Mouse (Mus musculus) limb, embryonic 15.5 days (tissue): ENCODE measurements around the gene Pcp4l1. TPM values are rescaled to one million over a fixed set of nuclear protein-coding genes. Genes with fewer than 3 reads are reported as not detected.
A peak's percentile ranks its signal among the peaks of the same experiment; 100 is the strongest.

Experiments
- ATAC-seq: fragments of 200-750 bp; cut with Nextera tagmentation; 2 replicates; pipeline ENCODE4 v1.8.0; 2017; ENCODE audit warnings: low read depth, moderate TSS enrichment; ENCODE audit not compliant: insufficient number of reproducible peaks, low FRiP score, low TSS enrichment
- H3K27ac ChIP-seq: fragments of 300-500 bp; sonication (generic); 2 replicates; pipeline ENCODE4 v1.5.1; 2015; ENCODE audit warnings: moderate library complexity, mild to moderate bottlenecking, inconsistent platforms
- H3K27me3 ChIP-seq: fragments of 300-500 bp; sonication (generic); 2 replicates; pipeline ENCODE4 v1.6.1; 2015; ENCODE audit warnings: inconsistent platforms
- H3K36me3 ChIP-seq: fragments of 300-500 bp; sonication (generic); 2 replicates; pipeline ENCODE4 v1.6.1; 2015; ENCODE audit warnings: inconsistent platforms
- H3K4me1 ChIP-seq: fragments of 300-500 bp; sonication (generic); 2 replicates; pipeline ENCODE4 v1.6.1; 2015; ENCODE audit warnings: inconsistent platforms
- H3K4me2 ChIP-seq: fragments of 300-500 bp; sonication (generic); 2 replicates; pipeline ENCODE4 v1.6.1; 2015; ENCODE audit warnings: mild to moderate bottlenecking, inconsistent platforms
- H3K4me3 ChIP-seq: fragments of 300-500 bp; sonication (generic); 2 replicates; pipeline ENCODE4 v1.5.1; 2015; ENCODE audit warnings: mild to moderate bottlenecking, inconsistent platforms
- H3K9ac ChIP-seq: fragments of 300-500 bp; sonication (generic); 2 replicates; pipeline ENCODE4 v1.6.1; 2015; ENCODE audit warnings: inconsistent platforms
- H3K9me3 ChIP-seq: fragments of 300-500 bp; sonication (generic); 2 replicates; pipeline ENCODE4 v1.6.1; 2016; ENCODE audit warnings: inconsistent platforms
- WGBS: fragments of 180-500 bp; shearing (Covaris S2); methylation state at CpG from one replicate; pipeline ENCODE4 v1.1.7; 2015; 5-methylcytosine and 5-hydroxymethylcytosine counted together
- polyA plus RNA-seq: library from polyadenylated mRNA; unstranded; fragments of >200 nt; fragmentation: Nextera tagmentation; extraction: Ambion mirVana; gene quantifications from 2 replicates; pipeline ENCODE4 v1.2.1, GENCODE M21; 2015

Gene Pcp4l1
- polyA plus RNA-seq, 1 experiment from 2014 or later, result 5.8 TPM

DNA sequence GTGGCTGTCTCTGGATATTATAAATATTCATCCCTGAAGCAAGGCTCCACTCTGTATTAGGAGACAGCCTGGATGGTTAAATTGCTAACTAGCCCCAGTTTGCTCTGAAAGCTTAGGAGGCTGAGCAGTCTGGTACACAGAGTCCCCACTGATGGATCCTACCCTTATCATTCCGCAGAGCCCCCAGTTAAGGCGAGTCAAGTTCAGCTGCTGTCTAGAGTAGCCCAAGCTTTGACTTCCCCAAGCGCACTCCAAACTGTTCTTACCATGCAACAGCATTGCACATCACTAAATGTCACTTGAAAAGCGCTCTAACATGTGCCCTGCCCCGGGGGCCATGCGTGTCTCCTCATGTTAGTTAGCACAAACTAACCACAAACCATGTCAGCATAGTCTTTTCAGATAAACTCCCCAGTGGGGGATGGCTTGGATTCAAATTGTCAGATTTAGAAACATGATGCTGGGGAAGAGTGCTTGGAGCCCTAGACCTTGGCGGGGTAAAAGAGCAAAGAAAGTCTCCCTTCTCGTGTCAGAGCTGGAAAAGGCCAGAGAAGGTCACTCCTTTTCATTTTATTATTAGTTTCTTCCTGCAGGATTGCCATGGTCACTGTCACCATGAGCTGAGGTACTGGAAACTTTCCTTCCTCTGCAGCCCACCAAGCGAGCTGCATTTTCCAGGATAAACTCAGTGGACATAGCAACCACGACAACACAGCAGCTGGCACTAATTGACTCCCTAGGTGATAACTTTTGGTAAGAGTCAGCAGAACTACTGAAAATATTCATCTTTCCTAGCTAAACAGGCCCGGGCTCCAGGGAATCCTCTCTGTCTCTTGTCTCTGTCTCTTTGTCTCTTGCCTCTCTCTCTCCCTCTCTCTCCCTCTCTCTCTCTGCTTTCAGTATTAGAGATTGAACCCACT, 1.9 kb downstream of the Pcp4l1 start:
- 23% methylated on average over 11 of the region's 11 CpGs for WGBS
- ATAC-seq, result no peak
- no peak overlapping the region for H3K9ac ChIP-seq
- peaks cover 33% of the 10 kb centered on the region for H3K4me1 ChIP-seq
- no peak overlapping the region for H3K4me2 ChIP-seq
- no peaks in the 10 kb centered on the region for H3K9me3 ChIP-seq
- H3K27ac ChIP-seq, result no peak overlapping the region
- no peaks in the 10 kb centered on the region for H3K36me3 ChIP-seq
- H3K27me3 ChIP-seq, result peaks cover 56% of the 10 kb centered on the region
- no peak overlapping the region for H3K4me3 ChIP-seq

DNA sequence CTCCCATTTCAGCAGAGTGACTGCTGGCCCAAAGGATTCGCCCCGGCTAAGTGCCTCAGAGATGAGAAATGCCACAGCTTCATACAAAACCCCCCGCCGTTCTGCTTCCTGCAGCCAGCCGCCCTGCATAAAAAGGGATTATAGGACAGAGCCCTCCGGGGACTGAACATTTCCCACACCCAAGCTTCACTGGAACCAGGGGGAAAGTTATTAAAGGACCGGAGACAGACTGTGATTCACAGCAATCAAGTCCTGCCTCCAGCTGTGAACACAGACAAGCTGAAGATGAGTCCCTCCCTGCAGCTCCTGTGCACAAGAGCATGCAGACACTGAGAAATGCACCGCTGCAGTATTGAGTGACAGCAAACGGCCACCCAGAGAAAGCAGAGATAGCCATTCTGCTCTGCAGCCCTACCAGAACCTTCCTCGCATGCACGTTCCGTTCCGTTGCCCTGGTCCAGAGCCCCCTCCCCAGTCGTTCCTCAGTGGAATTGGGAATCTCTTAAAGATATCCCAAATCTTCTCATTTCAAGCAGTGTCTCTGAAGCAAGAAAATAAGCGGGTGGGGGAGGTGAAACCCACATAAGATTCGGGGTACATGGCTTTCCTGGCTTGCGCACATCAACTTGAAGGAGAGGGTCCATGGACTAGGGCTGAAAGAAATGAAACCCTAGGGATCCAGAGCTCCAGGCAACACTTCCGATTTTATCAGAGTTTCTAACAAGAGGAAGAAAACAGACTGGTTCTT, 2.8 kb downstream of the Pcp4l1 start:
- peaks cover 40% of the 10 kb centered on the region for H3K4me1 ChIP-seq
- WGBS, result 4% methylated on average over 18 of the region's 18 CpGs
- H3K4me2 ChIP-seq, result peak overlapping the region; percentile 34
- H3K27ac ChIP-seq, result no peak overlapping the region
- H3K27me3 ChIP-seq, result peaks cover 56% of the 10 kb centered on the region
- H3K4me3 ChIP-seq, result peak overlapping the region; percentile 8; the same call in 1 of the 2 replicates
- no peaks in the 10 kb centered on the region for H3K36me3 ChIP-seq
- no peaks in the 10 kb centered on the region for H3K9me3 ChIP-seq
- no peak for ATAC-seq
- no peak overlapping the region for H3K9ac ChIP-seq

DNA sequence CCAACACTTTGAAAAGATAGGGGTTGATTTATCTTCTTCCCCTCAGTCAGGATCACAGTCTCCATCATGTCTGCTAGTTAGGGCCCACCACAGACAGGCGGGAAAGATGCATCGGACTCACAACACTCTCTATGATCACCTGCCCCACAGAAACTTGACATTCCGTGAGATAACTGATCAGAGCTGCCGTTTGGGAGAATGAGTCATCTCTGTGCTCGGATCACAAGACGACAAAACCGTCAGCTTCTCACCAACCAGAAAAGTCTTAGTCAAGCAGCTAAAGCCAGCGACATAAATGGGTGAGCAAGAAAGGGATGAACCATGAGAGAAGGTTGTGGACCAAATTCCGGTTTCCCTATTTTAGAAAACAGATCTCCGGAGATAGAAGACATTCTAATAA, 3.8 kb downstream of the Pcp4l1 start:
- Histone ChIP-seq H3K27me3 (peaks cover 52% of the 10 kb centered on the region), H3K9ac (no peak overlapping the region), H3K36me3 (no peaks in the 10 kb centered on the region), H3K4me1 (peaks cover 42% of the 10 kb centered on the region), H3K27ac (no peak overlapping the region), H3K4me2 (no peak overlapping the region), H3K4me3 (no peak overlapping the region), H3K9me3 (no peaks in the 10 kb centered on the region)
- no peak for ATAC-seq
- WGBS, result 47% methylated on average over 10 of the region's 10 CpGs

DNA sequence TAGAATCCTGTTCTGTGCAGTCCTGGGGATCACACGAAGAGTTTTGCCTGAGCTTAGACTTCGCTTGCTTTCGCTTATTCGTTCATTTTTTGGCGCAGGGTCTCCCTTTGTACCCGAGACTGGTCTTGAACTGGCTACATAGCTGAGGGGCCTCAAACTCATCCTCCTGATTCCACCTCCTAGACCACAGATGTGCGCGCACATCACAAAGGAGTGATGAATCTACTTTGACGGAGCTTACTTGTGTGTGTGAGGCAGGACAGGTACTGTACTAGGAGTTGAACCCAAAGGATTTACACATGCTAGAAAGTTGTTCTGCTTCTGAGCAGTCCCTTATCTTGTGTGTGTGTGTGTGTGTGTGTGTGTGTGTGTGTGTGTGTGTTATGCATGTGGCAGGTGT, 5.2 kb downstream of the Pcp4l1 start:
- no peak for ATAC-seq
- Histone ChIP-seq H3K4me1 (peaks cover 40% of the 10 kb centered on the region), H3K27ac (no peak overlapping the region), H3K4me2 (no peak overlapping the region), H3K4me3 (no peak overlapping the region), H3K36me3 (no peaks in the 10 kb centered on the region), H3K9ac (no peak overlapping the region), H3K27me3 (peaks cover 42% of the 10 kb centered on the region), H3K9me3 (no peaks in the 10 kb centered on the region)
- 93% methylated on average over 9 of the region's 9 CpGs for WGBS

DNA sequence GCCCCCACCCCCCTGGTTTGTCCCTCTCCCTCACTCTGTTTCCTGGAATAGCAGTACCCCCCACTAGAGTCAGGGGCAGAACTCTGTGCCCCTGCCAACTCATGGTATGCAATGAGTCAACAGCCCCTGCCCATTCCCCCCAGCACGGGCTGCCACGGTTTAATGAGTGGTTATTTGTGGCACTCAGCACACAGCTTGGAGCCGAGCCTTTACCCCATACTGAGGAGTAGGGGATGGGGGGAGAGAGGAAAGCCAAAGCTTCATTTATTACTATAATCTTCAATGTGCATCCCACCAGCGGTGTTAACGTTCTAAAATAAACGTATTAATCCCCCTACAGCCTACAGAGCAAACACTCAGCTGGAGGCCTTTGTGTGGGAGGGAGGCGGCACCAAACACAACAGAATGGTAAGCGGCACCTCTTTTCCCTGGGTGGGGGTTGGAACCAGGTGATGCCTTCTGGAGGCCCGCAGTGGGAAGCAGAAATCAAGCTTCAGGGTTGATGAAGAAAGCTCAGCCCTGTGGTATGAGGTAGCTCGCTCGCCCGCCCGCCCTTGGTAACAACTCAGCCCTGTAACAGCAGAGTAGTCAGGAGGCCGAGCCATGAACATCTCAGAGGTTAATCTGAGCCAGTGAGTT, 6.5 kb downstream of the Pcp4l1 start:
- ATAC-seq, result peak; percentile 75
- 48% methylated on average over 14 of the region's 14 CpGs for WGBS
- no peaks in the 10 kb centered on the region for H3K36me3 ChIP-seq
- H3K4me1 ChIP-seq, result peaks cover 38% of the 10 kb centered on the region
- H3K4me2 ChIP-seq, result 0 out of 2 replicates have a peak overlapping the region, but pooled peaks have one; percentile 7
- no peaks in the 10 kb centered on the region for H3K9me3 ChIP-seq
- H3K9ac ChIP-seq, result no peak overlapping the region
- H3K27me3 ChIP-seq, result peaks cover 29% of the 10 kb centered on the region
- no peak overlapping the region for H3K4me3 ChIP-seq
- no peak overlapping the region for H3K27ac ChIP-seq

DNA sequence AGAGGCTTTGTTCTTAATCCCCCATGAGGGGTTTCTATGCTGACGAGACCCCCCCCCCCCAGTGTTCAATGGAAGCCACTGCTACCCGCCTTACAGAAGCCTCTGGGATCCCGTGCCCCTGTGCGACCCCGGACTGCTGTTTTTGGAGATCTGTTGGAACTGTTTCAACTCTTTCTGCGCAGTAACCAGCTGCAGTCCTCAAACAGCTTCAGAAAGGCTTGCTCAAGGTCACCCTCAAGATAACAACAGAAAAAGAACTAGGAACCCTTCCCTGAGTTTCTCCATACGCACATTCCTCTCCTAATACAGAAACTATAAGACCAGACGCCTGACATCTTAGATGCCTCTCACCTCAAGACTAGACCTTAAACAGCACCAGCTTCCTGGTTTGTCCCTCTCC, 7.0 kb downstream of the Pcp4l1 start:
- WGBS, result 29% methylated on average over 8 of the region's 8 CpGs
- Histone ChIP-seq H3K27me3 (peaks cover 24% of the 10 kb centered on the region), H3K4me1 (peaks cover 36% of the 10 kb centered on the region), H3K9me3 (no peaks in the 10 kb centered on the region), H3K9ac (no peak overlapping the region), H3K4me2 (0 out of 2 replicates have a peak overlapping the region, but pooled peaks have one; percentile 7), H3K27ac (no peak overlapping the region), H3K4me3 (no peak overlapping the region), H3K36me3 (no peaks in the 10 kb centered on the region)
- ATAC-seq, result no peak

DNA sequence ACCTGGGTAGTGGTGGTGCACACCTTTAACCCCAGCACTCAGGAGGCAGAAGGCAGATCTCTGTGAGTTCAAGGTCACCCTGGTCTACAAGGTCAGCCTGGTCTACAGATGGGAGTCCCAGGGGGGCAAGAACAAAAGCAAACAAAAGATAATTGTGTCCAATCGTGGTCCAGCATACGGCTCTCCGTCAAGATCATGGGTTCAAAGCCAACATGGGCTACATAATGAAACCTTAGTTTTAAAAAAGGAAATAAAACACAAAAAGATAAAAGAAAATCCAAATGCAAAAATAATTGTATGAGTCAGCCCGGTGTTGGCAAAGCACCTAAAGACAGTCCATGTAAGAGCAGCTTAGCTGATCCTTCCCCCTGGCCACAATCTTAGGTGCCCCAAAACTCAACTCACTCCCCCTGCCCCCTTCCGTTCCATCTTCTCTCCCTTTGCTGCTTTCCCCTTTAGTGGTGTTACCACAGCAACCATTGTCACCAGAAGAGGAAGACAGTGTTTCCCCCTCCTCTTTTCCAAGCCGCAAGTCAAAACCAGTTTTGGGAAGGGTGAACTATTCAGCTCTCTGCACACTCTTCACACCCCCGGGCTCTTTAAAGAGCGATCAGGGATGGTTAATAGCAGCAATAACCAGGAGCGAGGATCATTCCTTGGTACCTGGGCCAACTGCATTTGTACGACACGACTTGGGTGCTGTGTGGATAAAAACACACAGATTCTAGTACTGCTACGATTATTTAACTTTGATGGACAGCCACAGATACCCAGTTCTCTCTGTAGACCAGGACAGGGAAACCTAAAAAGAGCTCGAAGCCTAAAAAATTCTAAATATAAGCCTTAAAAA, 8.0 kb downstream of the Pcp4l1 start:
- Histone ChIP-seq H3K4me1 (peaks cover 26% of the 10 kb centered on the region), H3K9me3 (no peaks in the 10 kb centered on the region), H3K9ac (no peak overlapping the region), H3K4me2 (no peak overlapping the region), H3K4me3 (no peak overlapping the region), H3K27me3 (peaks cover 14% of the 10 kb centered on the region), H3K27ac (no peak overlapping the region), H3K36me3 (no peaks in the 10 kb centered on the region)
- ATAC-seq, result no peak
- 61% methylated on average over 13 of the region's 13 CpGs for WGBS

DNA sequence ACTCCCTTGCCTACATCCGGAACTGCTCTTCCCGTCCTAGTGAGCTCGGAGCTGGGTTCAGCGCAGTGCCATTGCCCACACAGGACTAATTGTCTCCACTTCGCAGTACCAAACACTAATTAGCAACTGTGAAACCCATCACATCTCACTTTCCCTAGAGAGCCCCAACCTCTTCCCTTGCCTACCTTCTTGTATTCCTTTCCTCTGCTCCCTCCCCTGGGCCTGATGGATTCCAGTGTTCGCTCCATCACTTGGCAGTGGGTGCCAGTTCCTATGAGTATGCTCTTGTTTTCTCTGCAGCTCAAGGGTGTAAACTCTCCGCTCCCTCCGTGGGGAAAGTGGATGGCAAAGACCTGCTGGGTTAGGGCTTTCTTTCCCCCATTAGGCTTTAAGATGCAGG, 10.4 kb downstream of the Pcp4l1 start:
- Histone ChIP-seq H3K27ac (no peak overlapping the region), H3K4me3 (no peak overlapping the region), H3K9ac (no peak overlapping the region), H3K36me3 (no peaks in the 10 kb centered on the region), H3K4me2 (no peak overlapping the region), H3K4me1 (peaks cover 22% of the 10 kb centered on the region), H3K27me3 (no peaks in the 10 kb centered on the region), H3K9me3 (no peaks in the 10 kb centered on the region)
- WGBS, result 54% methylated on average over 8 of the region's 8 CpGs
- no peak for ATAC-seq

DNA sequence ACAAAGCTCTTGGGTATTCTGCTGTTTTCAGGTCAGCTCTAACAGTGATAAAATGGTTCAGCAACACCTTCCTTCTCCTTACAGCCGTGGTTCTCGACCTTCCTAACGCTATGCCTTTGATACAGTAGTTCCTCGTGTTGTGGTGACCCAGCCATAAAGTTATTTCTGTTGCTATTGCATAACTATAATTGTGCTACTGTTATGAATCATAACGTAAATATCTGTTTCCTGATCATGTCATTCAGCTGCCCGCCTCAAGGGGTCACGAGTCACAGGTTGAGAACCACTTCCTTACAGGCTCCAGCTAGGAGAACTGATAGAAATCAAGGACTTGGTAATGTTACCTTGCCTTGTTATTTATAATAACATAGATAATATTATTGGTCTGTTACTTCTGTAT, 11.8 kb downstream of the Pcp4l1 start:
- Histone ChIP-seq H3K27ac (no peak overlapping the region), H3K4me3 (no peak overlapping the region), H3K27me3 (no peaks in the 10 kb centered on the region), H3K4me1 (peaks cover 16% of the 10 kb centered on the region), H3K9me3 (no peaks in the 10 kb centered on the region), H3K36me3 (no peaks in the 10 kb centered on the region), H3K9ac (no peak overlapping the region), H3K4me2 (no peak overlapping the region)
- 66% methylated on average over 7 of the region's 7 CpGs for WGBS
- no peak for ATAC-seq

DNA sequence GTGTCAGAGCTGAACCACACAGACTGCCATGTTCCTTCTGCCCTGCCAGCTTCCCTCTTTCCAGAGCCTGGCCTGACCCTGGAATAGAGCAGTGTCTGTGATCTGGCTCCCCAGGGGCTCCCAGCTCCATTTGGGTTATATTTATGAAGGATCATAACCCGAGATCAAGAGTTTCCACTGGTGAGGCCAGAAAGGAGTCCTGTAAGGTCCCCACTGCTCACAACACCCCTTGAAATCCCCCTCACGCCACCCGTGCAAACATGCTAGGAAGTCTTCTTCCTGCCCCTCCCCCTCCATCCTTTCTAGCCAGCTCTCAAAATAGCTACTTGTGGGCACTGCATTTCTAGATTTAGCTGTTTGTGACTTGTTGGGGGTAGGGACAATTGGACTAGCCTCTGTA, 12.4 kb downstream of the Pcp4l1 start:
- peak overlapping the region; percentile 61; the same call in 1 of the 2 replicates for H3K27ac ChIP-seq
- no peaks in the 10 kb centered on the region for H3K36me3 ChIP-seq
- no peak overlapping the region for H3K4me2 ChIP-seq
- H3K9me3 ChIP-seq, result no peaks in the 10 kb centered on the region
- H3K27me3 ChIP-seq, result no peaks in the 10 kb centered on the region
- peaks cover 11% of the 10 kb centered on the region for H3K4me1 ChIP-seq
- no peak overlapping the region for H3K9ac ChIP-seq
- no peak overlapping the region for H3K4me3 ChIP-seq
- WGBS, result 42% methylated on average over 3 of the region's 3 CpGs
- ATAC-seq, result no peak

DNA sequence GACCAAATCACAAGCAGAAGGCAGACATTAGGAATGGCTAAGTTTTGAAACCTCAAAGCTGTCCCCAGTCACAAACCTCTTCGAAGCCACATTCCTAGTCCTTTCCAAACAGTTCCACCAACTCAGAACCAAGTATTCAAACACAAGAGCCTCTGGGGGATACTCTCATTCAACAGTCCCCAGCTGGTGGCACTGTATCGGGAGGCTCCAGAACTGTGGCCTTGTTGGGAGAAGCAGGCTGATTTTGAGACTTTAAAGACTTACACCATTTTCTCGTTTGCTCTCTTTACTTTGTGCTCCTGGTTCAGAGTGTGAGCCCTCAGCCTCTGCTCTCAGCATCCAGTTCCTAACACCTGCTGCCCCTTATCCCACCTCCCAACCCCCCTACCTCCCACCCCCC, 13.0 kb downstream of the Pcp4l1 start:
- H3K4me1 ChIP-seq, result 0 out of 2 replicates have a peak, but pooled peaks cover 5% of the 10 kb centered on the region
- ATAC-seq, result no peak
- no peaks in the 10 kb centered on the region for H3K27me3 ChIP-seq
- H3K4me2 ChIP-seq, result no peak overlapping the region
- H3K4me3 ChIP-seq, result no peak overlapping the region
- no peaks in the 10 kb centered on the region for H3K36me3 ChIP-seq
- WGBS, result 71% methylated on average over 3 of the region's 3 CpGs
- H3K9me3 ChIP-seq, result no peaks in the 10 kb centered on the region
- H3K27ac ChIP-seq, result no peak overlapping the region
- H3K9ac ChIP-seq, result no peak overlapping the region
